Mouse (Mus musculus): ENCODE results near the gene Pdzd7. TPM values are rescaled to one million over a fixed set of nuclear protein-coding genes. Genes with fewer than 3 reads are reported as not detected.

Pdzd7 gene
- total and polyA plus RNA-seq, 3 experiments: 0.17 to 0.20 TPM; not detected in 1

DNA sequence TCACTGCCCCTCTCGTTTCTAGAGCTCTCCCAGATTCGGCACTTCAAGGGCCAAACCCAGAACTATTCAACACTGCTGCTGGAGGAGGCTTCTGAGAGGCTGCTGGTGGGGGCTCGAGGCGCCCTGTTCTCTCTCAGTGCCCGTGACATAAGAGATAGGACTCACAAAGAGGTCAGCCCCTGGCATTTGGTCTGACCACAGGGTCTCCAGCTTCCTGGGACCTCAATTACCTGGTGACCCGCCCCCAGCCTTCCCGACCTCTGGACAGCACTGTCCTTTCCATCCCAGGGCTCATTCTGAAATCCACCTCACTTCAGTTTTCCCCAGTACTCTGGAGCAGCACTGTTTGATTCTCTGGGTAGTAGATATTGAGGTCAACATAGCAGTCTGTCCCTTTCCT is 52.8 kb downstream of the Pdzd7 start:
- peaks cover 4 to 6% of the 10 kb centered on the region in 2 experiments; a peak in 1 of 4 replicates for H3K4me1 ChIP-seq (ENCODE audit: control insufficient read depth in 1 of 2, insufficient read depth in 2 of 2)
- H3K4me3 ChIP-seq (replicated peaks in 1 of 3; ENCODE audit: low read depth in 2 of 3, low read length in 2 of 3, poor library complexity in 1 of 3): no peak overlapping the region
- TF ChIP-seq SIN3A (IDR thresholded peaks at IDR 0.05; ENCODE audit: low read length): no peak
- no peak for TF ChIP-seq JUN (IDR thresholded peaks at IDR 0.05; ENCODE audit: insufficient read depth, low read depth, low read length)
- TF ChIP-seq MAZ (IDR thresholded peaks at IDR 0.05; ENCODE audit: low read depth, low read length): no peak
- TF ChIP-seq ETS1 (conservative IDR thresholded peaks at IDR 0.05; ENCODE audit: low read depth, low read length): no peak
- no peak for TF ChIP-seq NRF1 (IDR thresholded peaks at IDR 0.05; ENCODE audit: low read depth, low read length)
- TF ChIP-seq ZNF384 (IDR thresholded peaks at IDR 0.05; ENCODE audit: low read depth, low read length): no peak
- H3K79me2 ChIP-seq (replicated peaks; ENCODE audit: control insufficient read depth, extremely low read depth, insufficient read depth, poor library complexity, severe bottlenecking): no peaks in the 10 kb centered on the region
- no peaks in the 10 kb centered on the region for H3K9me3 ChIP-seq (replicated peaks; ENCODE audit: low read length)
- no peak overlapping the region for H3K4me2 ChIP-seq (ENCODE audit: insufficient read depth, low read depth, poor library complexity, severe bottlenecking)
- DNase-seq (ENCODE audit: extremely low read depth): no peak
- H3K9ac ChIP-seq (ENCODE audit: insufficient read depth, low read depth): no peak overlapping the region
- no peak overlapping the region for H3K27ac ChIP-seq (ENCODE audit: insufficient read depth, low read depth)
- peaks cover 0 to 57% of the 10 kb centered on the region in 2 experiments for H3K36me3 ChIP-seq (replicated peaks in 1 of 2; ENCODE audit: control insufficient read depth in 1 of 2, insufficient read depth in 1 of 2, low read length in 1 of 2)
- dilution Hi-C loops (cut with MboI; ENCODE audit: extremely low pct_ligation_motif_present, extremely low pct_unique_long_range_greater_than_20kb, low sequenced_read_pairs): no loop called here
- no peaks in the 10 kb centered on the region for H3K27me3 ChIP-seq (replicated peaks)
- in situ Hi-C loops (cut with MboI; ENCODE audit: low pct_ligation_motif_present, low pct_unique_long_range_greater_than_20kb, low sequenced_read_pairs): no loop called here

DNA sequence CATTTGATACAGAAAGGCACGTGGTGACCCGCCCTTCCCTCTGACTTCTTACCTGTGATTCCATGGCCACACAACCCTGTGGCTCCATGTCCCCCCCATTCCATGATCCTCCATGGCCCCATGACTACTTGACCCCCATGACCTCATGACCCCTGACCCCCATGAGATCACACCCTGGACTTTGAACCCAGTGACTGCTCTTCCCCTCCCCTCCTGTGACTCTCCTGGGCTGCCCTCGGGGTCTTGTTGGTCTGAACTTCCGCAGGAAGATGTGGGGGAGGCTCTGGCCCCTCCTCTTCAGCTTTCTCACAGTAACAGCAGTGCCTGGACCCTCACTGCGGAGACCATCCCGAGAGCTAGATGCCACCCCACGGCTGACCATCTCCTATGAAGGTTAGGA is 53.3 kb downstream of the Pdzd7 start:
- Histone ChIP-seq H3K4me1 (ENCODE audit: control insufficient read depth in 1 of 2, insufficient read depth in 2 of 2) (peaks cover 4 to 9% of the 10 kb centered on the region in 2 experiments; a peak in 1 of 4 replicates), H3K4me2 (ENCODE audit: insufficient read depth, low read depth, poor library complexity, severe bottlenecking) (no peak overlapping the region), H3K4me3 (replicated peaks in 1 of 3; ENCODE audit: low read depth in 2 of 3, low read length in 2 of 3, poor library complexity in 1 of 3) (no peak overlapping the region), H3K9ac (ENCODE audit: insufficient read depth, low read depth) (no peak overlapping the region), H3K9me3 (replicated peaks; ENCODE audit: low read length) (no peaks in the 10 kb centered on the region), H3K79me2 (replicated peaks; ENCODE audit: control insufficient read depth, extremely low read depth, insufficient read depth, poor library complexity, severe bottlenecking) (no peaks in the 10 kb centered on the region), H3K27ac (ENCODE audit: insufficient read depth, low read depth) (no peak overlapping the region), H3K36me3 (replicated peaks in 1 of 2; ENCODE audit: control insufficient read depth in 1 of 2, insufficient read depth in 1 of 2, low read length in 1 of 2) (peaks cover 0 to 53% of the 10 kb centered on the region in 2 experiments), H3K27me3 (replicated peaks) (no peaks in the 10 kb centered on the region)
- dilution Hi-C loops (cut with MboI; ENCODE audit: extremely low pct_ligation_motif_present, extremely low pct_unique_long_range_greater_than_20kb, low sequenced_read_pairs) (no loop called here), in situ Hi-C loops (cut with MboI; ENCODE audit: low pct_ligation_motif_present, low pct_unique_long_range_greater_than_20kb, low sequenced_read_pairs) (no loop called here)
- no peak for TF ChIP-seq MAX (IDR thresholded peaks at IDR 0.05; ENCODE audit: low read length)
- TF ChIP-seq POLR2A (IDR thresholded peaks at IDR 0.05; ENCODE audit: low read depth, low read length): no peak
- TF ChIP-seq CHD1 (IDR thresholded peaks at IDR 0.05; ENCODE audit: low read depth, low read length): no peak
- no peak for TF ChIP-seq IRF4 (IDR thresholded peaks at IDR 0.05; ENCODE audit: low read depth, low read length)
- TF ChIP-seq POLR2AphosphoS2 (IDR thresholded peaks at IDR 0.05; ENCODE audit: low read depth, low read length): no peak
- TF ChIP-seq ELF1 (IDR thresholded peaks at IDR 0.05; ENCODE audit: low read depth, low read length): no peak
- TF ChIP-seq SIN3A (IDR thresholded peaks at IDR 0.05; ENCODE audit: low read length): no peak
- TF ChIP-seq KAT2A (IDR thresholded peaks at IDR 0.05; ENCODE audit: insufficient replicate concordance, low read length): no peak
- TF ChIP-seq E2F4 (IDR thresholded peaks at IDR 0.05; ENCODE audit: insufficient replicate concordance, low read depth, low read length): no peak
- no peak for TF ChIP-seq HCFC1 (IDR thresholded peaks at IDR 0.05; ENCODE audit: low read depth, low read length)
- no peak for TF ChIP-seq MYC (IDR thresholded peaks at IDR 0.05; ENCODE audit: low read depth, low read length)
- no peak for TF ChIP-seq BHLHE40 (IDR thresholded peaks at IDR 0.05; ENCODE audit: low read depth, low read length)
- TF ChIP-seq TCF12 (IDR thresholded peaks at IDR 0.05; ENCODE audit: low read depth, low read length): no peak
- TF ChIP-seq TBP (conservative IDR thresholded peaks at IDR 0.05; ENCODE audit: low read depth, low read length): no peak
- TF ChIP-seq UBTF (IDR thresholded peaks at IDR 0.05; ENCODE audit: low read depth, low read length): no peak
- no peak for TF ChIP-seq SMC3 (IDR thresholded peaks at IDR 0.05; ENCODE audit: low read depth, low read length)
- no peak for DNase-seq (ENCODE audit: extremely low read depth)
